Mouse (Mus musculus): ENCODE results near the gene Plekhn1. TPM values are rescaled to one million over a fixed set of nuclear protein-coding genes. Genes with fewer than 3 reads are reported as not detected.

Plekhn1 gene
- total RNA-seq, 1 experiment: 15.2 TPM

DNA sequence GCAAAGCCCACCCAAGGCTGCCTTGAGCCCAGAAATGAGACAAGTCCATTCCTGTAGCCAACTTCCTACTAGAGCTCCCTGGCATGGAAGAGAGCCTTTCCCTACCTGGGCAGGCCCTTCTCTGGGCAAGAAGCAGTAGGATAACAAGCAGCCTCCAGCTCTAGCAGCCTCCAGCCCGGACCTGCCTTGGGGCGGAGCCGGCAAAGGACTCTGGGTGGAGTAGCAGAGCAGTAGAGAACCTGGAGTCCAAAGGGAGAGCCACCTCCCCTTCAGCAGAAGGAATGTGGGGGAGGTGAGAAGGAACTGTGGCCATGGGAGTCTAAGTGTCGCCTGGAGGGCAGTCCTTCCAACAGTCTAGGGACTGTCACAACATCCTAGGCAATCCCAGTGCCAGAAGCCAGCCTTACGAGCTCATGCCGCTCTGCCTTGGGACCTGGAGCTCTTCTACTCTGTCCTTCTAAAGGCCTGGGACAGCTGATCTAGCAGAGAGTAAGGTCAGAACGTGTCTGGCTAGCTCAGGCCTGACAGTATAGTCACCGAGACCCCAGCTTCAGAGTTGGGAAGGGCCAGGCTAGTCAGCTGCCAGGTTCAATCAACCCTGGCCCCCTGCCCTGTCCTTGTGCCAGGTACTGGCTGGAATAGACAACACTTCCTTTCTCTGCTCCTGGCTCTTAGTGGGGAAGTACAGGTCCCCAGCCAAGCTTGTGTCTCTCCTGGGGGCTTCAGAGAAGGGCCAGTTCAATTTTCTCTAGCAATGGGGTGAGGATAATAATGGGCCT, 42.0 kb downstream of the Plekhn1 start:
- in situ Hi-C loops (cut with MboI; ENCODE audit: low sequenced_read_pairs in 2 of 2, unreplicated experiment in 2 of 2): no loop called here
- no peak for DNase-seq (ENCODE audit: low read depth, low spot score)
- Histone ChIP-seq H3K27ac (ENCODE audit: insufficient read depth, low read depth, low read length, poor library complexity, severe bottlenecking) (peak overlapping the region; percentile 97), H3K4me1 (ENCODE audit: control insufficient read depth in 2 of 2, insufficient read depth in 2 of 2, low read length in 2 of 2, poor library complexity in 1 of 2) (peaks cover 25 to 60% of the 10 kb centered on the region in 2 experiments; a peak in 3 of 4 replicates), H3K4me3 (ENCODE audit: insufficient read depth in 1 of 2, low read depth in 1 of 2, low read length in 2 of 2, poor library complexity in 1 of 2, severe bottlenecking in 1 of 2) (peak overlapping the region; percentile 38 to 44), H3K9me3 (ENCODE audit: control insufficient read depth, insufficient read depth, low read depth, low read length) (no peaks in the 10 kb centered on the region), H3K36me3 (ENCODE audit: control insufficient read depth, insufficient read depth, low read length, poor library complexity, severe bottlenecking) (peaks cover 35% of the 10 kb centered on the region), H3K9ac (ENCODE audit: insufficient read depth, low read depth, low read length, poor library complexity, severe bottlenecking) (peak overlapping the region; percentile 63)
- TF ChIP-seq ZNF384 (IDR thresholded peaks at IDR 0.05; ENCODE audit: low read depth, low read length) (no peak), CHD2 (IDR thresholded peaks at IDR 0.05; ENCODE audit: low read depth, low read length) (no peak), HCFC1 (IDR thresholded peaks at IDR 0.05; ENCODE audit: borderline replicate concordance, insufficient read depth, low read length) (no peak), MAFK (IDR thresholded peaks at IDR 0.05; ENCODE audit: insufficient read depth, low read depth, low read length) (no peak), ZC3H11A (IDR thresholded peaks at IDR 0.05; ENCODE audit: borderline replicate concordance, low read depth, low read length) (no peak)

DNA sequence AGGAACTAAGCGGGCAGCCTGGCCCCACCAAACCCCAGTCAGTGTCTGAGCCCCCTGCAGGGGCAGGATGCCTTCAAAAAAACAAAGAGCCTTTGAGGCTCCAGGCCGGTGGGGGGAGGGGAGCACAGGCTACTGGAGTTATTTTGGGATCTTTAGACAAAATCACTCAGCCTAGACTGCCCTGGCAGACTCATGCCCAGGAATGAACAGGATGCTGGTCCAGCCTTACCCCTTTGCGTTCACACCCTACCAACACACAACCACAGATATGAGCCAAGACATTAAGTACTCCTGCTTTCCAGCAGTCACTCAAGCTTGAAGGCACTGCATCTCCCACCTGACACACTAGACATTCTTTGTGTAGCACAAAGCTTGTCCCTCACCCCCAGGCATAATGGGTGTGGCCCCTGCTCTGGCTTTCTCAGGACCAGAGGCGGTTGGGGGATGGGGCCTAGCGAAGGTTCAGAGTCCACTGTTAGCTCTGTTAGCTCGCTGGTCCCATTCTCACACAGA, 45.8 kb downstream of the Plekhn1 start:
- TF ChIP-seq HCFC1 (IDR thresholded peaks at IDR 0.05; ENCODE audit: borderline replicate concordance, insufficient read depth, low read length) (0 out of 2 replicates have a peak, but pooled peaks have one; percentile 36), ZC3H11A (IDR thresholded peaks at IDR 0.05; ENCODE audit: borderline replicate concordance, low read depth, low read length) (no peak), MAFK (IDR thresholded peaks at IDR 0.05; ENCODE audit: insufficient read depth, low read depth, low read length) (no peak), CHD2 (IDR thresholded peaks at IDR 0.05; ENCODE audit: low read depth, low read length) (peak; percentile 57), ZNF384 (IDR thresholded peaks at IDR 0.05; ENCODE audit: low read depth, low read length) (peak; percentile 77; the same call in 1 of the 2 replicates)
- Histone ChIP-seq H3K4me1 (ENCODE audit: control insufficient read depth in 2 of 2, insufficient read depth in 2 of 2, low read length in 2 of 2, poor library complexity in 1 of 2) (peaks cover 26 to 65% of the 10 kb centered on the region in 2 experiments; a peak in 3 of 4 replicates), H3K27ac (ENCODE audit: insufficient read depth, low read depth, low read length, poor library complexity, severe bottlenecking) (peak overlapping the region; percentile 95), H3K4me3 (ENCODE audit: insufficient read depth in 1 of 2, low read depth in 1 of 2, low read length in 2 of 2, poor library complexity in 1 of 2, severe bottlenecking in 1 of 2) (peak overlapping the region; percentile 38 to 42), H3K9me3 (ENCODE audit: control insufficient read depth, insufficient read depth, low read depth, low read length) (no peaks in the 10 kb centered on the region), H3K36me3 (ENCODE audit: control insufficient read depth, insufficient read depth, low read length, poor library complexity, severe bottlenecking) (peaks cover 44% of the 10 kb centered on the region), H3K9ac (ENCODE audit: insufficient read depth, low read depth, low read length, poor library complexity, severe bottlenecking) (peak overlapping the region; percentile 33)
- in situ Hi-C loops (cut with MboI; ENCODE audit: low sequenced_read_pairs in 2 of 2, unreplicated experiment in 2 of 2): no loop called here
- DNase-seq (ENCODE audit: low read depth, low spot score): peak; percentile 97

DNA sequence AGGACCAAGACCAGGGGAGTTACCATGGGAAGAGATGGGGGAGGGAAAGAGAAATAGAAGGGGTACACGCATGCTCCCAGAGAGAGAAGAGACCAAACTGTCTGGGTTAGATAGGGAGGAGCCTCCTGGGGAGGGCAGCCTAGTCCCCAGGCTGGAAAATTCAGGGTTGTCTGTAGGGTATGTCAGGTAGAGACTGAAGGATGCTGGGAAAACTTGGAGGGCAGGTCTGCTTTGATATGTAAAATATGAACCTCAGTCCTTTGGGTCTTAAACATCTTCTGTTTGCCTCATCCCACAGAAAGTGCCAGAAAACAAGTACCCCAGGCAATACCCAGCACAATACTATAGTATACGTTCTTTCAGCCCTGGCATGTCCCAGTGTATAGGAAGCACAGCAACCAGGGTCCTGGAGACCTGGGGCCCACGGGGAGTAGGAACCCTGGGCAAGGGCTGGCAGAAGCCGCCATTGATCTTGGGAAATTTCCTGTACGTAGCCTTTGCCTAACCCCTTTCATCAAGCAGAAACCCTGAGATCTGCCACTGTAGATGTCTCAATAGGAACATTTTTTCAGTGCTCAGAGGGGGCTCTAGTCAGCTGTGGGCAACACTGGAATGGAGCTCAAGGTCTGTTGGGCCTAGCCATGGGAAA, 46.4 kb downstream of the Plekhn1 start:
- peaks cover 42% of the 10 kb centered on the region for H3K36me3 ChIP-seq (ENCODE audit: control insufficient read depth, insufficient read depth, low read length, poor library complexity, severe bottlenecking)
- H3K9ac ChIP-seq (ENCODE audit: insufficient read depth, low read depth, low read length, poor library complexity, severe bottlenecking): peak overlapping the region; percentile 57; the same call in 1 of the 2 replicates
- no peaks in the 10 kb centered on the region for H3K9me3 ChIP-seq (ENCODE audit: control insufficient read depth, insufficient read depth, low read depth, low read length)
- H3K4me1 ChIP-seq (ENCODE audit: control insufficient read depth in 2 of 2, insufficient read depth in 2 of 2, low read length in 2 of 2, poor library complexity in 1 of 2): peaks cover 24 to 59% of the 10 kb centered on the region in 2 experiments; a peak in 3 of 4 replicates
- H3K4me3 ChIP-seq (ENCODE audit: insufficient read depth in 1 of 2, low read depth in 1 of 2, low read length in 2 of 2, poor library complexity in 1 of 2, severe bottlenecking in 1 of 2): peak overlapping the region; percentile 38 to 42; a peak in 3 of 4 replicates
- DNase-seq (ENCODE audit: low read depth, low spot score): no peak
- in situ Hi-C loops (cut with MboI; ENCODE audit: low sequenced_read_pairs in 2 of 2, unreplicated experiment in 2 of 2): no loop called here
- H3K27ac ChIP-seq (ENCODE audit: insufficient read depth, low read depth, low read length, poor library complexity, severe bottlenecking): peak overlapping the region; percentile 95
- TF ChIP-seq MAFK (IDR thresholded peaks at IDR 0.05; ENCODE audit: insufficient read depth, low read depth, low read length) (no peak), ZNF384 (IDR thresholded peaks at IDR 0.05; ENCODE audit: low read depth, low read length) (no peak), HCFC1 (IDR thresholded peaks at IDR 0.05; ENCODE audit: borderline replicate concordance, insufficient read depth, low read length) (no peak)

DNA sequence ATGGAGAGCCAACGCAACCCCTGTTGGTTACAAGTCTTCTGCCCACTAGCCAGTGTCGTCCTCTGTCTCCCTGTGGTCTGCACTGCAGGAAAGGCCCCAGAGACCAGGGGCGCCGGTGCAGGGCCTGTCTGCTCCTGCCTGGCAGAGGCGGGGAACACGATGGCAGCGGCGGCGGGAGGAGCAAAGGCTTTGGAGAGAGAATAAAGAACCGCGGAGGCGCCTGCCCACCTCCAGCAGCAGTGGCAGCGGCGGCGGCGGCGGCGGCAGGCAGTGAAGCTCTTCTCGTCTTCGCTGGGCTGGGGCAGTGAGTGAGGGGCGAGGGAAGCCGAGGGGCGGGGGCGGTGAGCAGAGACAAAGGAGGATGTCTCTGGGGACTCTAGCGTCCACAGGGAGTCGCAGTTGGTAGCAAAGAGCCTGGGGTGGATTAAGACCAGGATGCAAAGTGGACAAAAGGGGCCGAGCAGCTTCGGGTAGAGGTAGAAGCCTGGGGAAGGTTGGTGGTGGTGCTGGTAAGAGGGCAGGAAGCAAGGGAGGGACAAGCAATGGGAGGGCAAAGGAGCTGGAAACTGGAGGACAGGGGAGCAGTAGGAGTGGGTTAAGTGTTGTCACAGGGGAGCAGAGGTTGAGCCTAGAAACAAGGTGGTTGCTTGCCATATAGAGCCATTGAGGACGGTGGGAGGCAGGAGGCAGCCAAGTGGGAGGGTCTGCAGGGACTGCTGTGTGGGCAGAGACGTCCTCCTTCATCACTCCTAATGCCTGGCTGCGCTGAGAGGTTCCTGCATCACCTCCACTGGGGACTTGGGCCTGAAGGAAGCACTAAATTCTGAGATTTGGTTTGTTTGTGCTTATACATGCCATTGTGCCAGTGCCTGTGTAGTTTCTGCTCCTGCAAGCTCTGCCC, 48.5 kb downstream of the Plekhn1 start:
- Histone ChIP-seq H3K27ac (ENCODE audit: insufficient read depth, low read depth, low read length, poor library complexity, severe bottlenecking) (no peak overlapping the region), H3K36me3 (ENCODE audit: control insufficient read depth, insufficient read depth, low read length, poor library complexity, severe bottlenecking) (peaks cover 33% of the 10 kb centered on the region; the same call in 1 of the 2 replicates), H3K9ac (ENCODE audit: insufficient read depth, low read depth, low read length, poor library complexity, severe bottlenecking) (peak overlapping the region; percentile 63), H3K4me3 (ENCODE audit: insufficient read depth in 1 of 2, low read depth in 1 of 2, low read length in 2 of 2, poor library complexity in 1 of 2, severe bottlenecking in 1 of 2) (peak overlapping the region; percentile 3 to 41; a peak in 3 of 4 replicates), H3K4me1 (ENCODE audit: control insufficient read depth in 2 of 2, insufficient read depth in 2 of 2, low read length in 2 of 2, poor library complexity in 1 of 2) (peaks cover 17 to 45% of the 10 kb centered on the region in 2 experiments; a peak in 3 of 4 replicates), H3K9me3 (ENCODE audit: control insufficient read depth, insufficient read depth, low read depth, low read length) (peaks cover 2% of the 10 kb centered on the region; the same call in 1 of the 2 replicates)
- TF ChIP-seq ZC3H11A (IDR thresholded peaks at IDR 0.05; ENCODE audit: borderline replicate concordance, low read depth, low read length): no peak
- no peak for TF ChIP-seq CHD2 (IDR thresholded peaks at IDR 0.05; ENCODE audit: low read depth, low read length)
- TF ChIP-seq MAFK (IDR thresholded peaks at IDR 0.05; ENCODE audit: insufficient read depth, low read depth, low read length): no peak
- no peak for TF ChIP-seq HCFC1 (IDR thresholded peaks at IDR 0.05; ENCODE audit: borderline replicate concordance, insufficient read depth, low read length)
- TF ChIP-seq ZNF384 (IDR thresholded peaks at IDR 0.05; ENCODE audit: low read depth, low read length): no peak
- in situ Hi-C loops (cut with MboI; ENCODE audit: low sequenced_read_pairs in 2 of 2, unreplicated experiment in 2 of 2): no loop called here
- no peak for DNase-seq (ENCODE audit: low read depth, low spot score)

All from ES-E14 (cell line).